Mouse (Mus musculus) naive thymus-derived CD4-positive, alpha-beta T cell, adult 2 months (primary cell): ENCODE measurements around the gene Npas3.

Experiments used
- DNase-seq: peaks from one replicate; pipeline ENCODE4 v3.0.0-alpha.2; 2011; ENCODE audit warnings: low read depth

Npas3 gene

DNA sequence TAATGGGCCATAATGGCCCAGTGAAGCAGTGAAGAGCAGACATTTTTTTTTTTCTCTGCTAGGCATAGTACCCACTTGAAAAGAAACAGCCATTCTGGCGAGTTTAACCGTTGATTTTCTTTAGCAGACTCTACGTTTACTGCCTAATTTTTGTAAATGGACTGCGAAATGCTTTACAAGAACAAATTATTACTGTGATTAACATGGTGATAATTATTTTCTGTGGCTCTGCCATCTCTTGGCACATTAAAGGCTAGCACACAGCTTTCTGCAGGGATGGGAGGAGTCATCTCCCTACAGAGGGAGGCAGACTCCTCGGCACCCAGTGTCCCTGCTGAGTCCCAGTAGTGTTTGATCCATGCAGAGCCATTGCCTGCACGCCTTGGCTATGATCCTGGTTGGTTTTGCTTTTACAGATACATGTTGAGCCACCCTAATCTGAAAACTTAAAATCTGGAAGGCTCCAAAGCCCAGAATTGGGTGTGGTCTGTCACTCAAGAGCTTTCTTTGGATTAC is 341.0 kb downstream of the Npas3 start:
- DNase-seq, result no peak

DNA sequence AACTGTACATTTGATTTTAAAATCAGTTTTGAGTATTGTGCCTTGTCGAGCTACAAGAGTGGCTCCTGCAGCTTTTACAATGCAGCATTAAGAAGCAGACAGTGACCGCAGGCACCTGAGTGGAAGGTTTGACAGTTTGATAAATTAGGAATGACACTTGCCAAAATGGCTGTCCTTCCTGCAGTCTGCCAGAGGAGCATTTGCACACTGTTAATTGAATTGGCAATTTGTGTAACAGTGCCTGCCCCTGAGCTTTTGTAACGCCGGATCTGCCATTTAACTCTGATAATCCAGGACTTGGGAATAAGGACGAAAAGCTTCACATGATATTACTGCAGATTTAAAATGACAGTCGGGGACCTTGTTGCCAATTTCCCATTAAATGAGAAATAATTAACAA is 357.2 kb downstream of the Npas3 start:
- DNase-seq, result no peak

DNA sequence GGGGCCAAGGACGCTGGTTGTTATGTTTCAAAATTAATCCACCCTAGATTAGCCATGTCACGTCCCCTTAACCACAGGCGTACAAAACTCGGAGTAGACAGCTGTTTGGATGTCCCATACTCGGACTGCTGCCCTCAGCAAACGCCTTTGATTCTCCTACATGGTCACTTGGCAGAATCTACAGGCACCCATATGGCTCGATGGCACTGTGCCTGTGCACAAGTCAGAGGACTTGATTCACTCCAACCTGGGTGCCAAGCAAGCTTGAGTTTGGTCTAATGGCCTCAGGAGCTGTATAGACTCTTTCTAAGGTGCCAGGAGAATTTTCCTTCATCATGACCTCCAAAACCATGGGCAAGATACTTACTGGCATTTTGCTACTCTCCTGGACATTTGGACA is 363.6 kb downstream of the Npas3 start:
- no peak for DNase-seq

DNA sequence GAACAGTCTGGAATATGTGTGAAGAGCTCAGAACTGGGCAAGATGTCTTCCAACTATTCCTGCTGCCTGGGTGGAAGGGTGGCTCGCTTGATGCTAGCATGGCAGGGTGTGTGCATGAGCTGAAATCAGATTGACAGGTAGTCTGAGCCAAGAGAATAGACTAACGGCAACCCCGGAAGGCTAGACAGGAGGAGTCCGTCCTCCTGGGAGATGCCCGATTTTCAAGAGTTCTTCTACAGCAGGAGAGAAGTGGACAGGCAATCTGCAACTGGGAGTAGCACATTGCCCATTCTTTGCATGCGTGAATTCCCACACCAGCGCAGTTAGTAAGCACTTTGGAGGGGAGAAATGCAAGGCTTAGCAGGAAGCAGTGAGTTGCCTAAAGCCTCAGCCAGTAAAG is 372.8 kb downstream of the Npas3 start:
- no peak for DNase-seq

DNA sequence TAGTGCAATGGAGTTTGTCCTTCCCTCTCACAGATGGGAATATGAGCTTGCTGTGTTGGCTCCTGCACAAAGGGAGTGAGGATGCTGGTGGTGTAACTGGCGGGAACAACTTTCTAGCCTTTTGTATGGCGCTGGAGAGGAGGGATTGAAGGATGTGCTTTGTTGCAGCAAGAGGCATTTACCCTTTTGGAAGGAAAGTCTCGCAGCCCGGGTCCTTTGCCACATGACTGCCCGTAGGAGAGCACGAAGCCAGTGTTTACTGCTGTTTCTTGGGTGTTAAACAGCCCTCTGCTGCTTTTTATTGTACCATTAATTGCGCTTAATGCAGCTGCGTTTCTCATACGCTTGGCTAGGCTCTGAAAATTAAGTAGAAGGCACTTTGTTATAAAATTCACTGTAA is 375.3 kb downstream of the Npas3 start:
- DNase-seq, result no peak

DNA sequence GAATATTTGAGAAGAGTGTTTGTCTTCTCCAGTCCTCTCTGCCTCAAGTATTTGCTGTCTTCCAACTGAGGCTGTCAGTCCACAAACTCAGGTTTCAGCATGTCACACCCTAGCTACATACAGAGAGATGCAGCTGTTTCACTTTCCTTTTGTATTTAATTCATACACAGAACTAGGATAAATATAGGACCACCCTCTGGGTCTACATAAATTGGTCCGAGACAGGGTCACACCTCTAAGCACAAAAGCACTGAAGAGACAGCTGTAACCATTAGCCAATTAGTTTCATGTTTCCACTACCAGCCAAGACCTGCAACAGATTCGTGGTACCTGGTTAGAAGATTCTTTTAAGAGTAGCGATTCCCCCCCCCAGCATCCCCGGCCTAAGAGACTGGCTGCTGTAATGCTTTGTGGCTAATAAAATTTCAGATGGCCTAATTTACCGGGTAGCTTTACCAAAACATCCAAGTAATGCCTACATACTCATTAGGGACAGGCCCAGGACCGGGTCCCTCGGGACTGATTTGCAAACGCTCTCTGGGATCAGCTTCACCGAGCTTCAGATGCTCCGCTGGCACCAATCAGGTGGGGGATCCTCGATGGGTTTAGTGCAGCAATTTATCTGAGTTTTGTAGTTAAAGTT is 376.0 kb downstream of the Npas3 start:
- no peak for DNase-seq

DNA sequence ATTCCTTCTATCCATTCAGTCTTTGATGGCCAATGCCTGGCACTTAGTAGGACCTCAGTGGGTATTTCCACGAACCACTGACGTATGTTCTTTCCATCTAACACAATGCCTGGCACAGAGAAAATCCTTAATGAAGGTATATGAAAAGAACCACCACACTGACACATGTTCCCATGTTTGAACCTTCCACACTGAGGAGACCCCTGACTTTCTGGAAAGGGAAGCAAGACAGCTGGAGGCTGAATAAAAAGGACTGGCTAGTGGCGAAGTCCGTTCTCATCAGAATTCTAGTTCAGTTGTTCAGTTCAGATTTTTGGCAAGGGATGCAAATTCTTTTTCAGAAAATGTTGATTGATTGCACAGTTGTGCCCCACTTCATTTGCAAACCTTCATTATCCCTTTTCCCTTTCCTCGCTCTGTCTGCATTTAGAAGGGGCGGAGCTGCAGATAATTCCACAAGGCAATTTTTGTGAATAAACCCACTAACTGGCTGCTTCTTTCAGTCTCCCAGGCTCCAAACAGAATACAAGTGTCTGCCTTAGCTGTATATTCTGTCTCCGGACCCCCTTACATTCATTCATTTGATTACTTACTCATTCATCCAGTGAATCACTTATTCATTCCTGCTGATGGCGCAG is 381.1 kb downstream of the Npas3 start:
- DNase-seq, result no peak

DNA sequence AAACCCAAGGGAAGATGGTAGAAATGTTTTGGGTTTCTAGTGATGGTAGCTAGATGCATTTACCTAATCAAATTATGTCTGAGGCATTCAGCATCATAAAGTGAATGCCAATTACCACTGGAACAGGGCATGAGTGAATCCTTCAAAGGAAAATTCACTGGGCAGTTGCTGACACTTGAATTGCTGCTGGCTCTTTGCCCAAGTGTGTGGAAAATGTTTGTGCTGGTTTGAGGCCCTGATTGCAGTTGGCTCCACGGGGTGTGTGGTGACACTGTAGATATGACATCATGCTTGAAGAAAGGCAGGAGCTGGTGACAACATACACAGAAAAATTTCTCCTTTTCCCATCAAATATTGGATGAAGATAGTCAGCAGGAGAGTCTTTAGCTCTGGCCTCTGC is 382.1 kb downstream of the Npas3 start:
- DNase-seq, result no peak

DNA sequence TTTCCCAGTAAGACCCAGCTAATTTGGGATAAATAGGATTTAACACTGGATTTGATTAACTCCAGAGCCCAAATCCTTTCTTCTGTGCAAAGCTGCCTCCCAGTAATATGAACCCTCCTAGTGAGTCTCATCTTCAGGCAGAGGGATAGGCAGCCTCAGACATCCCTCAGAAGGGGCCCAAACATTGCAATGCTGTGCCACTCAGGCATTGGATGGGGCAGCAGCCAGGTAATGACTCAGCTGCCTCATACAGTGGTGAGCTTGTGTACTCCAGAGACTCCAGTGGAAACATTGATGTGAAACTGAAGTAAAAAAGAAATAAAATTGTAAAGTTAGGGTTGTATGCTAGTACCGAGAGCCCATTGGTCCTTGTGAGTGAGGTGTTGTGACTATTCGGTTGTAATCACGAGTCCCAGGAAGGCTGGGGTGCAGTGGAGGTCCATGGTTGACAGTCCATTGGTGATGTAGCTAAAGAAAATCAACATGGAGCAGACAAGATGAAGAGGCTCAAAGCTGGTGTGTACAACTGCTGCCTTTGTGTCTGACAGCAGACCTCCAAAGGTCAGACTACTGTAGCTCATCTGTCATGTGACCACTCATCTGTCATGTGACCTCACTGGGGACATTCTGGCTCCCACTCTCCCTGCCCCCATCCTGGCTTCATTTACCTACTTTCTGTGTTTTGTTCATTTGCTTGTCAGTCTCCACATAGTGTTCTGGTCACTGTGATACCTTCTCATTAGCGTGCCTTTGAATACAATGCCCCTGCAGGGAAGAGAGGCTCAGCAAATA is 383.0 kb downstream of the Npas3 start:
- DNase-seq, result no peak

DNA sequence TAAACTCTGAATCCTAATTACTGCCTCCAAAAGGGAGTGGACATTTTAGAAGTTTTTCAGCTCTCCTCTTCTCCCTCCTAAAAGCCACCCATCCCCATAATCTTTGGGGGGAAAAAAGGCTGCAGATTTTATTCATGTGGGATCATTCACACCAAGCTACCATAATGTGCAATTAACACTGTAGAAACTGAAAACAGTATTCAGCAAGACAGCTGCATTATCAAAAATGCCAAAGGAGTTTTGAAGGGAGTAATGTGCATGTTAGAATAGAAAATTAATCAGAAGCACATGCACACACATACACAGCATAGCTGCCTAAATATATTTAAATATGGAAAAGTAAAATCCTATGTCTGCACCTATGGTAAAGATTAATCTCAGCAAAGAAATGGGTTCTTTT is 390.1 kb downstream of the Npas3 start:
- no peak for DNase-seq

DNA sequence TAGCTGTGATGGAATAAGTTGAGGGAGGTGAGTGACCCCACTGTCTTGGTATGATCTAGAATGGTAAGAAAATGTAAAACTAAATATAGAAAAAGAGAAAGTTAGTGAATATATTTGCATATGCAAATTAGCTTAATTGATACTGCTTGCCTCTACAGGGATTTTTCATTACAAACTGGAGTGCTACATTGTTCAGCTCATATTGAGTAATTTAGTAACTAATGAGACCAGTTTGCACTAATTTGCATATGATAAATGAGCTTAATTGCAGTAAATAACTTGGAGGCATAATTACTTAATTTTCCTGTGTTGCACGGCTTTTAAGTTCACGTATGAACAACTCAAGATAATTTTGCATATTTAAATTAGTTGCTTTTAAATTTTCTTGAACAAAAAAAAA is 398.8 kb downstream of the Npas3 start:
- no peak for DNase-seq

DNA sequence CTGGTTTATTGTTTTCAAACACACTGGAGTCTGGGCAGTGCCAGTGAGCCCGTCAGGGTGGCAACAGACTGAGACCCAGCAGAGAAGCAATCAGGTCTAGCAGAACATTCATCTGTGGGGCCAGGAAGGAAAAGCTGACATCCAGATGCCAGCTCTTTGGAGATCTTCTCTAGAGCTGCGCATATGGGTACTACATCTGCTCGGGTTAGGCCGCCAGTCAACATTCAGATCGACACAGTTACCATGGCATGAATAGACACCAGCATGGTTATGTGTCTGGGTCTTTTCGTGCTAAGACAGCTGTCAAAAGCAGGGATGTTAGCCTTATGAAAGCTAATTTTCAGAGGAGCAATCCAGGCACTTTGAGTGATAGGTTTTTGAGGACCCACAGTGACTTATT is 407.8 kb downstream of the Npas3 start:
- DNase-seq, result no peak

DNA sequence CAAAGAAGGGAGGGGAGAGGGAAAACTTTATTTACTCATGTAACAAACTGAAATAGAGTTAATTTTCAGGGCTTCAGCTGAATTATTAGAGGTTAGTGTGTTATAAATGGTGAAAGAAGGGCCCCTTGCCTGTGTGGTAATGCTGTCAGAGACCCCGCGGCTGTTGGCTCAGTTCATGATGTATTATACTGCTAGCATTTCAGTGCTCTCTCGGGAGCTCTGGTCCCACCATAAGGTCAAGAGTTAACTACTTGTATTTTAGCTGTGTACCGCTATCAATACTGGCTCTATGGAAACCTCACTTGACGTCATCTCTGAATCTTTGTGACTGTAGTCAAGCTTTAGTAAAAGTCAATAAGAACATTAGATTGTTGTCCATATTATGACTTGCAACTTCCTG is 415.6 kb downstream of the Npas3 start:
- no peak for DNase-seq

DNA sequence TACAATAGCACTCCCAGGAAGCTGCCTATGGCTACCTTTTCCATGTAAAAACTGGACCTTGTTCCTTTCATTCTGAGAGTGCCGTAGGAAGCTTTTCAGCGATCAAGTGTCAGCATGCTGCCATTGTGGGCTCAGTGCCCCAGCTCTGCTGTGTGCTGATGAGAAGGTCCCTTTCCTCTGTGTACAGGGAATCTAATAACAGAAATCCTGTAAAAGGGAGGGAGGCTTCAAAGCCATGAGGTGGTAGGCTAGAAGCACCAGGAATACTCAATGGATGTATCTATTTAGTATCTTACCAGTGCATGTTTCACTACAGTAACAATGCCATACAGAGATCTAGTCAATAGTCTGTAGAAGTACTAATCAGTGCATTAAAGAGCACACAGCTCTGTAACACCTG is 423.4 kb downstream of the Npas3 start:
- no peak for DNase-seq

DNA sequence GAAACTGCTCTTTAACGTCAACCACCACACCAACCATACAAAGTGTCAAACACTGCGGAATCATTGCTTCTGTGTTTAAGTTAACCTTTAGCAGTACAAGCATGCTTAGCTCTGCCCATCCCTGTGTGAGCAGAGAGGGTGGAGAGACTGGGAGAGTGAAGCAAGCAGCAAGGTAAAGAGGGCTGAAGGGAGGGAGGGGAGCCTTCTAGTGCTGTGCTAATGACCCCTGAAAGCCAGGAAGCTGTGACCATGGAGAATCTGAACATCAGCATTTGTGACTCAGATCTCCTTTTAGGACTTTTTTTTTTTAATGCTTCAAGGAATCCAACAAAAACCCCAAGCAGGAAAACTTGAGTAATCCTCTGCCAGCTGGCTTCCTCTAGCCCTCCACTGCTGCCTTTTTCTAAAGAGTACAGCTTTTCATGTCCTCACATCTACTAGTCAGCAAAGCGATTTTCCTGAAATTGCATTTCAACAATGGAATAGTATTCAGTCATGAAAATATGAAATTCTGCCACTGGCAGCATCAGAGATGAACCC is 428.7 kb downstream of the Npas3 start:
- no peak for DNase-seq

DNA sequence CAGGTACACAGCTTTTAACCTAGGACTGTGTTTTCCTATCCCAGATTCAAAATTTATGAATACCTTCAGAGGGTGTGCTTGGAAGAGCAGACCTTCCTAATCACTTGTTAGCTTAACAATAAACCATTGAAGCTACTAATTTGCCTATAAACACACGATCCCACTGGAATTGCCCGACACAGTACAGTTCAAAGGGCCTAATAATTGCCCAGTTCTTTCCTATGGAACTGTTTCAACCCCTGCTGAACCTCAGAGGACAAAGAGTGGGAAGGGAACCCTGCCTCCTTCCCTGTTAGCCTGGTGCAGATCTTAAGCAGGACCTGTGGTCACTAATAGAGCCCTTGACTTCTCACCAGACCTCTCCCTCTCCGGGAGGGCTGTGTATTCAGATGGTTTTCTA is 429.7 kb downstream of the Npas3 start:
- DNase-seq, result no peak

DNA sequence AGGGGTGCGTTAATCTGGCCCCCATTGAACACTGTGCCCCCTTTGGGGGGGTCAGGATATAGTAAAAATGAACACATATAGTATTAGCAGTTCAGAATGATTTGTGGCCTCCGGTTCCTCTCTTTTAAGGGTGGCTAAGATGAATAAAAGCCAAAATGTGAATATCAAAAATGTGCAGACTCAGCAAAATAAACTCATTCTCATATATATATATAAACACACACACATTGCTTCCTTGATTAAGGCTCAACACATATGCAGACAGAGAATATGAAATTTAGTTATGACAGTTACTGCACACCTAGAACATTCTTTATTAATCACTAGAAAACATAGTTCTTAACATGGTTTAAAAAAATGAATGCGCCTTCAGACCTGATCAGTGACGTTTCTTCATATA is 430.7 kb downstream of the Npas3 start:
- no peak for DNase-seq

DNA sequence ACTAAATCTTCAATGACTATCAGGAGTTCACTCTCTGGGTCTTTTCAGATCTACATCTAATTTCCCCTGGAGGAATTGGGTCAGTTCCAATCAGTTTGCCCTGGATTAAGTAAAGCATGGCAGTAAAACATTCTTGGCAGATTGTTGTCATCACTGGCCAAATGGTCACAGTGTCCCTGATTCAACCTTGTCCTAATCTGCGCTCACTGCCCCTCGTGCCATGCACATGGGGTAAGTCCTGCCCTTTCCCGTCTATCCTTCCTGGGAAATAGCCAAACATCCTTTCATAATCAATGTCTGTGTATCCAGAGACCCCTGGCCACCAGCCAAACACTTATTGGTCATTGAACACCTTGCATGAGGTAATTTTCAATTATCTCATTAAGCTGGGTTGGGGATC is 432.0 kb downstream of the Npas3 start:
- no peak for DNase-seq

DNA sequence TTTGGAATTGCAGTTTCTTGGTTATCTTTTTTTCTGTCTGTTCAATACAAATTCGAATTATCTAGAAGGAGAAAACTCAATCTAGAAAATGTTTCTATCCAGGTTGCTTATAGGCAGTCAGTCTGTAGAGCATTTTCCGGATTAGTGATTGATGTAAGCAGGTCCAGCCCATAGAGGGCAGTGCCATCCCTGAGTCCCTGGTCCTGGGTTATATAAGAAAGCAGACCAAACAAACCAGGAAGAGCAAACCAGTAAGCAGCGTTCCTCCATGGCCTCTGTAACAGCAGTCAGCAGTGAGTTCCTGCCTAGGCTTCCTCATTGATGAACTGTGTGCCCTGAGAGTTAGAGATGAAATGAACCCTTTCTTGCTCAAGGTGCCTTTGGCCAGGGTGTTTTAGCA is 433.6 kb downstream of the Npas3 start:
- DNase-seq, result no peak

DNA sequence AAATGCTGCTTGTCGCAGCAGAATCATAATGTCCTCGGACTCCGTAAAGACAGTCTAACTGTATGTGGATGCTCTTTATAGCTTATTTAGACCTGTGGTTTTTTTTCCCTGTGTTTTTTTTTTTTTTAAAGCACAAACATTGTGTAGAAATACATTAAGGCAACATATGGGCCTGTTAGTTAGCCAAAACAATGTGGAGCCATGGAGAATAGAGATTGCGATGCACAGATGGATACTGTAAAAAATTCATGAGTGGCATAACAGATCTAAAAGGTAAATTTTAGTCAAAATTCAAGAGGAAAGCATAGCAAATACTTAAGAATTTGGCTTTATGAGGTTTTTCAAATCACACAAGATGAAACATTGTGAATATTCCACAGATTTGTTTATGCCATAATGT is 444.0 kb downstream of the Npas3 start:
- no peak for DNase-seq

DNA sequence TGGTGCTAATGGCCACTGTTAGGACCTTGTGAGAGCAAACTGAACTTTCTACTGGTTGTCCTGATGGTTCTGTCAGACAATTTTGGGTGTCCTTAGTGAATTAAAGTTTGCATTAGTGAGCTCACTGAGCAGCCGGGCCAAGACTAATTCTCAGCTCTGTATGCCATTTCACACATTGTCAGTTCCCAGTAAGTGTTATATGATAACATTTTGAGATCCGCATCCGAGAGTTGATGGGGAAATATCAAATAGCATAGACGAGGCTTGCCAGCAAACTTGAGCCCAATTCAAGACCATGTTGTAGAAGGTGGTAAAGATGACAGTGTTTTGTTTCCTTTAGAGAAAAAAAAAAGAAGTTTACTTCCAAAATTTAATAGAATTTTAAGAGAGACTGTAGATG is 445.9 kb downstream of the Npas3 start:
- no peak for DNase-seq

DNA sequence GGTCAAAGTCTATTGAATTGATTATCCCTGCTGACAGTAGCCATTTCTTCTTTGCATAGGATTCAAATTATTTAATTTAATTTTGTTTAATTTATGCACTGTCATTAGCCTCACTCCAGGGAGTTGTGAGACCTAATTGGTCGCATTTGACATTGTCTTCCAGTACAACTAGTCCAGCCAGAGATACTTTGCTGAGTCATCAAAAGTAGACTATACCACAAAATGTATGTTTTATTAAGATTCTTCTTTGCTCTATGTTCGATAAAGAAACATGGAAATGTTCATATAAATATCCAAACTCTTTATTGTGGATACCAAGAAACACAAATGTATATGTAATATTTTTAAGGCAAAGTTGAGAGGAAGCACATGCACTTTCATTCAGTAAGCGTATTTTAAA is 446.8 kb downstream of the Npas3 start:
- DNase-seq, result no peak

DNA sequence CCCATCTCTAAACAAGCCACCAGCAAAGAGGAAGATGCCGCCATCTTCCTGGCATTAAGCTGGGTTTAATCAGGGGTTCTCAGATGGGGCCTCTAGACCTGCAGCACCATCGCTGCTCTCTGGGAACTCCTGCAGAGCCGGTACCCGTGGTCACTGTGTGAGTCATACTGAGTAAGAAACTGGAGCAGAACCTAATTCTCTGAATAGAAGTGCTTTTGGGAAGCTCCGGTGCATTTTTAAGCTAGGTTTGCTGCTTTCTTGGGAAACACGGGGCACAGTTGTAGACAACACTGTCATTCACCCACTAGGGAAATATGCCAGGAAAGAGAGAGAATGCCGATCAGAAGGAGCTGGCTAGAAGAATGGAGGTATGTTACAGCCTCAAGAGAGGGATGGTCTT is 449.2 kb downstream of the Npas3 start:
- DNase-seq, result no peak
